Mouse (Mus musculus): ENCODE results near the gene Urb2. TPM values are rescaled to one million over a fixed set of nuclear protein-coding genes. Genes with fewer than 3 reads are reported as not detected.

Gene Urb2
- polyA plus RNA-seq (2012; rRNA removed) = 4.9 and 5.5 TPM in 2 replicates

- peak within 1 kb of the TSS; percentile 49 for H3K4me3 ChIP-seq (ENCODE audit: insufficient read depth, low read length)
- no peak for TF ChIP-seq CTCF (IDR thresholded peaks at IDR 0.05; ENCODE audit: extremely low read depth, insufficient read depth, low read length)
- peak; percentile 55 for TF ChIP-seq POLR2A (IDR thresholded peaks at IDR 0.05; ENCODE audit: extremely low read depth, insufficient read depth, low read length)
- peak within 1 kb of the TSS; percentile 87 for H3K27ac ChIP-seq (ENCODE audit: insufficient read depth, low read length)
- peaks cover 12% of the 10 kb centered on the region for H3K4me1 ChIP-seq (ENCODE audit: control insufficient read depth, insufficient read depth, low read length)
These were observed at the start of gene Urb2, which contains the start of gene Taf5l for GRCm38 (mm10) chr8:124021237-124022227. Gene Urb2, plus strand, starts transcription at chr8:124021508. Gene Taf5l, minus strand, starts transcription at chr8:124021397.

GRCm38 (mm10) chr8:123973495-123973894 lies 47.8 kb upstream of the Urb2 start:
- Histone ChIP-seq H3K4me1 (ENCODE audit: control insufficient read depth, insufficient read depth, low read length) (no peaks in the 10 kb centered on the region; the same call in 1 of the 2 replicates), H3K4me3 (ENCODE audit: insufficient read depth, low read length) (no peak overlapping the region), H3K27ac (ENCODE audit: insufficient read depth, low read length) (no peak overlapping the region)
- TF ChIP-seq POLR2A (IDR thresholded peaks at IDR 0.05; ENCODE audit: extremely low read depth, insufficient read depth, low read length) (no peak), CTCF (IDR thresholded peaks at IDR 0.05; ENCODE audit: extremely low read depth, insufficient read depth, low read length) (no peak)

- H3K4me1 ChIP-seq (ENCODE audit: control insufficient read depth, insufficient read depth, low read length) = no peaks in the 10 kb centered on the region; the same call in 1 of the 2 replicates
- no peak overlapping the region for H3K27ac ChIP-seq (ENCODE audit: insufficient read depth, low read length)
- no peak for TF ChIP-seq POLR2A (IDR thresholded peaks at IDR 0.05; ENCODE audit: extremely low read depth, insufficient read depth, low read length)
- TF ChIP-seq CTCF (IDR thresholded peaks at IDR 0.05; ENCODE audit: extremely low read depth, insufficient read depth, low read length) = no peak
These were observed 43.8 kb upstream of the Urb2 start for GRCm38 (mm10) chr8:123977499-123977898.

GRCm38 (mm10) chr8:123978166-123978838 lies 43.0 kb upstream of the Urb2 start:
- Histone ChIP-seq H3K4me3 (ENCODE audit: insufficient read depth, low read length) (no peak overlapping the region), H3K27ac (ENCODE audit: insufficient read depth, low read length) (no peak overlapping the region), H3K4me1 (ENCODE audit: control insufficient read depth, insufficient read depth, low read length) (no peaks in the 10 kb centered on the region; the same call in 1 of the 2 replicates)
- no peak for TF ChIP-seq POLR2A (IDR thresholded peaks at IDR 0.05; ENCODE audit: extremely low read depth, insufficient read depth, low read length)
- no peak for TF ChIP-seq CTCF (IDR thresholded peaks at IDR 0.05; ENCODE audit: extremely low read depth, insufficient read depth, low read length)

More at GRCm38 (mm10) chr8:123977499-123977898, 43.8 kb upstream of the Urb2 start:
- H3K4me3 ChIP-seq (ENCODE audit: insufficient read depth, low read length) = no peak overlapping the region

DNA sequence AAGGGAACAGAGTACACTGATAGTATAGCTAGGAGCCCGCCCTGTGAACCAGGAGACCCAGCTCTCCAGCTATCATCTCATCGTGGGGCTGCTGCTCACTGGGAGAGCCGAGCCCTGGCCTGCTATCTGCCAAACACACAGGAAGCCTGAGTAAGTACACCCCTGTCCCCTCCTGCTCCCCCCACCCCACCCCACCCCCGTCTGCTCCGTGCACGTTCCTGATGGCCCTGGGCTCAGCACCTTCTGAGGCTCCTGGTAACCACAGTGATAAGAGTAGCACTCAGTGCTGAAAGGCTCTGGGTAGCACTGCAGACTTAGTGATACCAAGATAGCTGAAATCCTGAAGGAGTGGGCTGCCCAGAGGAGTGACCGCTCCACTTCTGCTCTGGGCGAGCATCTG lies 42.4 kb upstream of the Urb2 start:
- Histone ChIP-seq H3K4me1 (ENCODE audit: control insufficient read depth, insufficient read depth, low read length) (no peaks in the 10 kb centered on the region; the same call in 1 of the 2 replicates), H3K4me3 (ENCODE audit: insufficient read depth, low read length) (no peak overlapping the region), H3K27ac (ENCODE audit: insufficient read depth, low read length) (no peak overlapping the region)
- TF ChIP-seq POLR2A (IDR thresholded peaks at IDR 0.05; ENCODE audit: extremely low read depth, insufficient read depth, low read length) = no peak
- no peak for TF ChIP-seq CTCF (IDR thresholded peaks at IDR 0.05; ENCODE audit: extremely low read depth, insufficient read depth, low read length)

DNA sequence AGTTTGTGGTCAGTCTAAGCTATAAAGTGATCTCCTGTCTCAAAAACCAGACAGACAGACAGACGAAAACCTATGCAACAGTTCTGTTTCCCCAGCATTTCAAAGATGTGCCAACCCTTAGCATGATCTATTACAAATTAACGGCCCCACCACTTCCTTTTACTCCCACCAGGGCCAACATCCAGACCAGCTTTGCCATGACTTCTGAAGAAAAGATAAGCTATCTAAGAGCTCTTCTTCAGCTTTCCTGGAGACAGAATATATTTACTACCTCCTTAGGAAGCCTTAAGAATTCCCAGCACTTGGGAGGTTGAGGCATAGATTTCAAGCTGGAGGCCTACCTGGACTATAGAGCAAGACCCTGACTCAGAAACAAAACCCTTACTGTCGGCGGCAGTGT lies 41.1 kb upstream of the Urb2 start:
- Histone ChIP-seq H3K4me1 (ENCODE audit: control insufficient read depth, insufficient read depth, low read length) (no peaks in the 10 kb centered on the region; the same call in 1 of the 2 replicates), H3K4me3 (ENCODE audit: insufficient read depth, low read length) (no peak overlapping the region), H3K27ac (ENCODE audit: insufficient read depth, low read length) (no peak overlapping the region)
- TF ChIP-seq POLR2A (IDR thresholded peaks at IDR 0.05; ENCODE audit: extremely low read depth, insufficient read depth, low read length) = no peak
- no peak for TF ChIP-seq CTCF (IDR thresholded peaks at IDR 0.05; ENCODE audit: extremely low read depth, insufficient read depth, low read length)

DNA sequence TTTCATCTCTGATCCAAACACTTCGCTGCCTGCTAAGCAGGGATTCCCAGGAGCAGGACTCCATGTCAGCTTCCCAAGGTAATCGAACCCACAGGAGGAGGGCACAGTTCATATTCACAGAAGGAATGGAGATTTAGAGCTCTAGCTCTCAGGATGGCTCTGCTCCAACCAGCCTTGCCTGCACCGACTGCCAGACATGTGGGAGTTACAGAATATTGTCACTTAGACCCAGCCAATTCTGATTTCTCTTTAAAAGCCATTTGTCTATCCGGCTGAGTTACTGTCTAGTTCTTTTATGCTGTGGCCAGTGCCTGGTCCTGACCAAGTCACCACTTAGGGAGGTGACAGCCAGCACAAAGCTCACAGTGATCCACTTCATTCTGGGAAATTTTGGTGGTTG lies 39.6 kb upstream of the Urb2 start:
- no peak for TF ChIP-seq CTCF (IDR thresholded peaks at IDR 0.05; ENCODE audit: extremely low read depth, insufficient read depth, low read length)
- no peak for TF ChIP-seq POLR2A (IDR thresholded peaks at IDR 0.05; ENCODE audit: extremely low read depth, insufficient read depth, low read length)
- Histone ChIP-seq H3K4me1 (ENCODE audit: control insufficient read depth, insufficient read depth, low read length) (no peaks in the 10 kb centered on the region; the same call in 1 of the 2 replicates), H3K27ac (ENCODE audit: insufficient read depth, low read length) (no peak overlapping the region), H3K4me3 (ENCODE audit: insufficient read depth, low read length) (peak overlapping the region; percentile 63; the same call in 1 of the 2 replicates)

DNA sequence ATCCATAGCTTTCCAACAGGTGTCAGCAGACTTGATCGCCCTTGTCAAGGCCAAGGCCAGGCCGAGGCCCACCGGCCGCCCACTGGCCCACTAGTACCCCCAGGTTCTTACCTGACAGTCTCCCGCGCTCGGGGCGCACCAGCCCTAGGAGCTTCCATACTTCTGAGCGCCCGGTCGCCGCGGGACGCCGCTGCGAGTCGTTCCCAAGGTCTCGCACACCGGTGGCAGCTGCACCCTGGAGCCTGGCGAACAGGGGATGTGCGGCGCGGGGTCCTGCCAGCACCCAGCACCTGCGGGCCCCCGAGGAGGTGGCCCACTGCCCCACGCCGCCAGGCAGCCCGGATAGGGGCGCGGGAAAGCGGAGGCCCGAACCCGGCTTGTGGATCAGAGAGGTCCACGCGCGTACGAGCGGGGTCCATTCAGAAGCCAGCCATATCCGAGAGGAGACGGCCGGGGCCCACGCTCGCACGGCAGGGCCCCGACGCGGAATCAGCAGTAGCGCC lies 39.0 kb upstream of the Urb2 start:
- H3K4me3 ChIP-seq (ENCODE audit: insufficient read depth, low read length) = peak overlapping the region; percentile 63

DNA sequence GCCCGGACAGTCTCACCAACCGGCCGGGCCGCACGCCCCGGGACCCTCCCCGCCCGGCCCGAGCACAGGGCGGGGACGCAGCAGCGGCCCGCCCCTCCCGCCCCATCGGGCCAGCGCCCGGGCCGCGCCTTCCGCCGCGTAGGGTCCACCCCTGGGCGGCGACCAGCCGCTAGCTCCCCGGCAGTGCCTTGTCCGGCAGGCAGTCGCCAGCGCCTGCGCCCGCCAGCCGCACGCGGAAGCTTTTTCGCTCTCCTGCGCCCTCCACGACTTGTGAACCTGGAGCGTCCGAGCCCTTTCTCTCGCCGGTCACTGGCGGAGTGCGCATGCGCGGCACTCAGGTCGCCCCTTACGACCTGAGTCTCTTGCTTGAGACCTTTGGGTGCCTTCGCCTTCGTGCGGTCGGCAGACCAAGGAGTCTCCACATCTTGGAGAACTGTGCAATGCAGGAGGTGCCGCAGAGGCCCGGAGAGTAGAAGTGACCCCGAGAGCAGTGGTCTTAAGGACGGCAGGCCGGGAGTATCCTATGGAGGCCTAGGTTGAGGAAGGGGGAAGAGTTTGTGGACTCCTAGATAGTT lies 38.4 kb upstream of the Urb2 start, which contains the start of gene Abcb10:
Gene Abcb10 (minus strand): TSS at position 297 of the 575 bp plus-strand sequence.
- H3K4me1 ChIP-seq (ENCODE audit: control insufficient read depth, insufficient read depth, low read length) = no peaks in the 10 kb centered on the region; the same call in 1 of the 2 replicates
- TF ChIP-seq CTCF (IDR thresholded peaks at IDR 0.05; ENCODE audit: extremely low read depth, insufficient read depth, low read length) (no peak), POLR2A (IDR thresholded peaks at IDR 0.05; ENCODE audit: extremely low read depth, insufficient read depth, low read length) (peak; percentile 32; the same call in 1 of the 2 replicates)
- peak within 1 kb of the TSS; percentile 14; the same call in 1 of the 2 replicates for H3K27ac ChIP-seq (ENCODE audit: insufficient read depth, low read length)
- peak within 1 kb of the TSS; percentile 63 for H3K4me3 ChIP-seq (ENCODE audit: insufficient read depth, low read length)

More for the DNA sequence above, 39.0 kb upstream of the Urb2 start:
- TF ChIP-seq CTCF (IDR thresholded peaks at IDR 0.05; ENCODE audit: extremely low read depth, insufficient read depth, low read length) = no peak
- Histone ChIP-seq H3K4me1 (ENCODE audit: control insufficient read depth, insufficient read depth, low read length) (no peaks in the 10 kb centered on the region; the same call in 1 of the 2 replicates), H3K27ac (ENCODE audit: insufficient read depth, low read length) (no peak overlapping the region)
